Mouse (Mus musculus): ENCODE measurements around the gene Vsig10. TPM values are rescaled to one million over a fixed set of nuclear protein-coding genes. Genes with fewer than 3 reads are reported as not detected.

The Vsig10 gene
- 7.6 and 8.1 TPM in 2 replicates for polyA plus RNA-seq (2015; fragmentation: Nextera tagmentation; extraction: Ambion mirVana)

GRCm38 (mm10) chr5:117318741-117319629 is at the start of gene Vsig10:
TSS of gene Vsig10 (plus strand) at chr5:117319083.
- H3K4me2 ChIP-seq = peak within 1 kb of the TSS; percentile 91
- H3K4me1 ChIP-seq = peaks cover 26% of the 10 kb centered on the region
- peak within 1 kb of the TSS; percentile 88 for H3K4me3 ChIP-seq
- peak within 1 kb of the TSS; percentile 82 for H3K27ac ChIP-seq (replicated peaks)
- H3K27me3 ChIP-seq (replicated peaks) = no peaks in the 10 kb centered on the region
- H3K9ac ChIP-seq = peak within 1 kb of the TSS; percentile 91
- peak; percentile 30; the same call in 1 of the 2 replicates for ATAC-seq (ENCODE audit: extremely low read depth, insufficient number of reproducible peaks, low FRiP score, low TSS enrichment)
- peaks cover 2% of the 10 kb centered on the region; the same call in 1 of the 2 replicates for H3K36me3 ChIP-seq
- WGBS = under 1% methylated on average over 78 of the region's 81 CpGs
- H3K9me3 ChIP-seq = no peaks in the 10 kb centered on the region

GRCm38 (mm10) chr5:117269395-117269794 is 49.5 kb upstream of the Vsig10 start:
- Histone ChIP-seq H3K4me1 (peaks cover 3% of the 10 kb centered on the region; the same call in 1 of the 2 replicates), H3K36me3 (peaks cover 21% of the 10 kb centered on the region), H3K4me3 (no peak overlapping the region), H3K27me3 (replicated peaks) (no peaks in the 10 kb centered on the region), H3K9ac (no peak overlapping the region), H3K4me2 (no peak overlapping the region), H3K27ac (replicated peaks) (no peak overlapping the region), H3K9me3 (no peaks in the 10 kb centered on the region)
- ATAC-seq (ENCODE audit: extremely low read depth, insufficient number of reproducible peaks, low FRiP score, low TSS enrichment) = no peak
- 90% methylated on average over 12 of the region's 12 CpGs for WGBS

GRCm38 (mm10) chr5:117271945-117272344 is 46.9 kb upstream of the Vsig10 start:
- no peak overlapping the region for H3K9ac ChIP-seq
- 86% methylated on average over 14 of the region's 14 CpGs for WGBS
- H3K4me3 ChIP-seq = no peak overlapping the region
- H3K9me3 ChIP-seq = no peaks in the 10 kb centered on the region
- H3K27ac ChIP-seq (replicated peaks) = no peak overlapping the region
- H3K36me3 ChIP-seq = peaks cover 5% of the 10 kb centered on the region; the same call in 1 of the 2 replicates
- ATAC-seq (ENCODE audit: extremely low read depth, insufficient number of reproducible peaks, low FRiP score, low TSS enrichment) = no peak
- no peak overlapping the region for H3K4me2 ChIP-seq
- H3K27me3 ChIP-seq (replicated peaks) = no peaks in the 10 kb centered on the region
- H3K4me1 ChIP-seq = peaks cover 3% of the 10 kb centered on the region; the same call in 1 of the 2 replicates

GRCm38 (mm10) chr5:117274817-117275216 is 44.1 kb upstream of the Vsig10 start:
- H3K4me2 ChIP-seq = no peak overlapping the region
- H3K4me3 ChIP-seq = no peak overlapping the region
- ATAC-seq (ENCODE audit: extremely low read depth, insufficient number of reproducible peaks, low FRiP score, low TSS enrichment) = no peak
- no peak overlapping the region for H3K27ac ChIP-seq (replicated peaks)
- H3K9me3 ChIP-seq = no peaks in the 10 kb centered on the region
- H3K4me1 ChIP-seq = peaks cover 15% of the 10 kb centered on the region
- 73% methylated on average over 5 of the region's 5 CpGs for WGBS
- peaks cover 5% of the 10 kb centered on the region; the same call in 1 of the 2 replicates for H3K36me3 ChIP-seq
- no peak overlapping the region for H3K9ac ChIP-seq
- H3K27me3 ChIP-seq (replicated peaks) = no peaks in the 10 kb centered on the region

- WGBS = 92% methylated on average over 6 of the region's 6 CpGs
- no peak overlapping the region for H3K4me2 ChIP-seq
- H3K36me3 ChIP-seq = peaks cover 20% of the 10 kb centered on the region
- no peak overlapping the region for H3K4me3 ChIP-seq
- no peak overlapping the region for H3K27ac ChIP-seq (replicated peaks)
- no peak for ATAC-seq (ENCODE audit: extremely low read depth, insufficient number of reproducible peaks, low FRiP score, low TSS enrichment)
- H3K4me1 ChIP-seq = peaks cover 21% of the 10 kb centered on the region
- H3K9ac ChIP-seq = no peak overlapping the region
- H3K27me3 ChIP-seq (replicated peaks) = no peaks in the 10 kb centered on the region
- H3K9me3 ChIP-seq = no peaks in the 10 kb centered on the region
These were observed 41.1 kb upstream of the Vsig10 start for GRCm38 (mm10) chr5:117277784-117278183.

- no peak for ATAC-seq (ENCODE audit: extremely low read depth, insufficient number of reproducible peaks, low FRiP score, low TSS enrichment)
- Histone ChIP-seq H3K27ac (replicated peaks) (no peak overlapping the region), H3K4me3 (no peak overlapping the region), H3K9me3 (no peaks in the 10 kb centered on the region), H3K9ac (no peak overlapping the region), H3K4me2 (no peak overlapping the region), H3K36me3 (peaks cover 31% of the 10 kb centered on the region), H3K4me1 (peaks cover 20% of the 10 kb centered on the region), H3K27me3 (replicated peaks) (no peaks in the 10 kb centered on the region)
- WGBS = 82% methylated on average over 15 of the region's 15 CpGs
These were observed 39.8 kb upstream of the Vsig10 start for GRCm38 (mm10) chr5:117278809-117279668.

- Histone ChIP-seq H3K27ac (replicated peaks) (0 out of 2 replicates have a peak overlapping the region, but pooled peaks have one; percentile 9), H3K4me2 (no peak overlapping the region), H3K4me1 (peaks cover 24% of the 10 kb centered on the region), H3K9ac (no peak overlapping the region), H3K4me3 (no peak overlapping the region), H3K36me3 (peaks cover 37% of the 10 kb centered on the region), H3K9me3 (no peaks in the 10 kb centered on the region), H3K27me3 (replicated peaks) (no peaks in the 10 kb centered on the region)
- ATAC-seq (ENCODE audit: extremely low read depth, insufficient number of reproducible peaks, low FRiP score, low TSS enrichment) = no peak
- 35% methylated on average over 4 of the region's 4 CpGs for WGBS
These were observed 39.2 kb upstream of the Vsig10 start for GRCm38 (mm10) chr5:117279669-117280050.

- no peak overlapping the region for H3K4me2 ChIP-seq
- no peak overlapping the region for H3K27ac ChIP-seq (replicated peaks)
- H3K4me1 ChIP-seq = peaks cover 43% of the 10 kb centered on the region
- no peak overlapping the region for H3K9ac ChIP-seq
- WGBS = 85% methylated on average over 10 of the region's 10 CpGs
- H3K36me3 ChIP-seq = peaks cover 51% of the 10 kb centered on the region
- no peaks in the 10 kb centered on the region for H3K27me3 ChIP-seq (replicated peaks)
- no peaks in the 10 kb centered on the region for H3K9me3 ChIP-seq
- no peak for ATAC-seq (ENCODE audit: extremely low read depth, insufficient number of reproducible peaks, low FRiP score, low TSS enrichment)
- no peak overlapping the region for H3K4me3 ChIP-seq
These were observed 37.3 kb upstream of the Vsig10 start for GRCm38 (mm10) chr5:117281536-117281935.

GRCm38 (mm10) chr5:117282360-117282759 is 36.5 kb upstream of the Vsig10 start:
- Histone ChIP-seq H3K27ac (replicated peaks) (no peak overlapping the region), H3K27me3 (replicated peaks) (no peaks in the 10 kb centered on the region), H3K36me3 (peaks cover 51% of the 10 kb centered on the region), H3K4me2 (no peak overlapping the region), H3K4me1 (peaks cover 45% of the 10 kb centered on the region), H3K9me3 (no peaks in the 10 kb centered on the region), H3K4me3 (no peak overlapping the region), H3K9ac (no peak overlapping the region)
- ATAC-seq (ENCODE audit: extremely low read depth, insufficient number of reproducible peaks, low FRiP score, low TSS enrichment) = no peak
- 86% methylated on average over 8 of the region's 8 CpGs for WGBS

GRCm38 (mm10) chr5:117284029-117284428 is 34.9 kb upstream of the Vsig10 start:
- ATAC-seq (ENCODE audit: extremely low read depth, insufficient number of reproducible peaks, low FRiP score, low TSS enrichment) = no peak
- Histone ChIP-seq H3K9me3 (no peaks in the 10 kb centered on the region), H3K27me3 (replicated peaks) (no peaks in the 10 kb centered on the region), H3K4me1 (peaks cover 49% of the 10 kb centered on the region), H3K4me2 (no peak overlapping the region), H3K4me3 (no peak overlapping the region), H3K36me3 (peaks cover 51% of the 10 kb centered on the region), H3K9ac (no peak overlapping the region), H3K27ac (replicated peaks) (no peak overlapping the region)
- WGBS = 66% methylated on average over 9 of the region's 9 CpGs

- no peak for ATAC-seq (ENCODE audit: extremely low read depth, insufficient number of reproducible peaks, low FRiP score, low TSS enrichment)
- no peaks in the 10 kb centered on the region for H3K9me3 ChIP-seq
- no peak overlapping the region for H3K4me2 ChIP-seq
- H3K27me3 ChIP-seq (replicated peaks) = no peaks in the 10 kb centered on the region
- H3K9ac ChIP-seq = no peak overlapping the region
- no peak overlapping the region for H3K27ac ChIP-seq (replicated peaks)
- peaks cover 51% of the 10 kb centered on the region for H3K36me3 ChIP-seq
- H3K4me1 ChIP-seq = peaks cover 42% of the 10 kb centered on the region
- H3K4me3 ChIP-seq = no peak overlapping the region
- WGBS = 46% methylated on average over 7 of the region's 7 CpGs
These were observed 34.2 kb upstream of the Vsig10 start for GRCm38 (mm10) chr5:117284682-117285081.

All from heart, embryonic 13.5 days (tissue).